ENCODE assay signal across 8 mouse cellular contexts in the genomic region with DNA sequence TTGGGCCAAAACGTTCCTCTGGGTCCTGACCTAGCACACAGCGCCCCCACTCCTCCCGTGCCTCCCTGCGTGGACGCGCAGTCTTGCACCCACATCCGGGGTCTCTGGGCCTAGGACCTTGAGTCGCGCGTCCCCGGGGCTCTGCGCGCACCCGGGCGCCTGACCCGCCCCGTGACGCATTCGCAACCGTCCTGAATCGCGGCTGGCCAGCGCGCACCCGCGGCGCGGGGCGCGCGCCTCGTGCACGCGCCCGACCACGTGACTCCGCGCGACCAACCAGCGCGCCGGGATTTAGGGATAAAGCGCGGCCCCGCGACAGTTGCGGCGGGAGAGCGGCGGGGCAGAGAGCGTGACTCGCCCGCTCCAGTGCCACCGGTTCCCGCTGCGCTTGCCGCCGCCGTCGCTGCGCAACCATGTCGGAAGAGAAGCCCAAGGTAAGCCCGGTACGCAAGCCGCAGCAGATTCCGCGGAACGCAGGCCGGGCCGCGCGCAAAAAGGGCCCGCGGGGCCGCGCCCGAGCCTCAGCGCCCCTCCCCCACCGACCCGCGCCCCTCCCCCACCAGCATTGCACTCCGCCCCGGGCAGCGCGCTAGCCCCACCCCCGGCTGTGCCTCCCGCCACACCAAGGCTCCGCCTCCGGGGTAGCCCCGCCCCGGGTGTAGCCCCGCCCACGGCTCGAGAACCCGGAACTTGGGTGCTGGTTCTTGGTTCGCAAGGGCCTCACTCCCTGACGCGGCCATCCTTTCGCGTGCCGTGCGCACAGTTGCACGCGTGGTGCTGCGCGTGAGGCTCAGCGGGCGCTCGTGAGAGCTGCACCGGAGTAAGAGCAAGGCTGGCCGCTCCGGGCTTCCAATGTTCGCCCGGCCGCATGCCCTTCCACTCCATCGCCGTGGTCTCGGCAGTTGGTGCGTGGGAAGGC. TPM values are rescaled to one million over a fixed set of nuclear protein-coding genes. Genes with fewer than 3 reads are reported as not detected.
DNase-seq lines count a peak whose midpoint lies in the region; ATAC-seq and TF ChIP-seq lines count a peak whose summit lies in the region.

Gene Sumo3 (plus strand): TSS at position 190 of the 919 bp plus-strand sequence.
Gene Gm49325 (plus strand): TSS at position 290 of the 919 bp plus-strand sequence.

- TF ChIP-seq CTCF in cortical plate, adult 2 months (IDR thresholded peaks at IDR 0.05; ENCODE audit: extremely low read depth, insufficient read depth, low read length): no peak

- H3K4me3 ChIP-seq in cortical plate, adult 2 months (ENCODE audit: insufficient read depth, low read length): peak within 1 kb of the TSS; percentile 93

- peak; percentile 71; the same call in 1 of the 2 replicates for TF ChIP-seq POLR2A in cortical plate, adult 2 months (IDR thresholded peaks at IDR 0.05; ENCODE audit: extremely low read depth, insufficient read depth, low read length)

- ATAC-seq in activated CD4-positive, CD25-positive, alpha-beta regulatory T cell, adult 4 months: peak; percentile 78
- peak; percentile 91 for ATAC-seq in megakaryocyte, adult 5-6 weeks (ENCODE audit: poor library complexity, severe bottlenecking)

- peak; percentile 94 to 96 for DNase-seq in gastrocnemius, adult 8-10 months (ENCODE audit: low spot score in 2 of 2)
- peak; percentile 97 for DNase-seq in induced T-regulatory cell, adult 2 months (ENCODE audit: low read depth)
- DNase-seq in left cerebral cortex, adult 8-10 months (ENCODE audit: low spot score in 2 of 2): peak; percentile 83 to 93
- DNase-seq in right cerebral cortex, adult 18-20 months: peak; percentile 95
- peak; percentile 96 for DNase-seq in urinary bladder, adult 2 months (ENCODE audit: low spot score)

- peaks cover 11% of the 10 kb centered on the region for H3K4me1 ChIP-seq in cortical plate, adult 2 months (ENCODE audit: control insufficient read depth, insufficient read depth, low read length)

- H3K27ac ChIP-seq in cortical plate, adult 2 months (ENCODE audit: insufficient read depth, low read length): peak within 1 kb of the TSS; percentile 97

RNA-seq across cellular contexts. Expression of gene Sumo3, which starts in this region (rescaled TPM):
- 10 to 100 TPM; 75.5 to 83.8 TPM for polyA plus RNA-seq in activated CD4-positive, CD25-positive, alpha-beta regulatory T cell, adult 4 months (2017; shearing (Covaris generic))
- polyA plus RNA-seq in cortical plate, adult 2 months (2012; rRNA removed): 270 and 272 TPM in 2 replicates
- 10 to 100 TPM; 38.7 to 59.9 (median 41.6) TPM for total RNA-seq in gastrocnemius, adult 8-10 months (2022)
- 100 to 1,000 TPM; 172 to 216 (median 192) TPM for total RNA-seq in left cerebral cortex, adult 8-10 months (2022)
- 22.1 and 22.7 TPM in 2 replicates for total RNA-seq in megakaryocyte, adult 5-6 weeks (2015)
- 118 and 137 TPM in 2 replicates for total RNA-seq in megakaryocyte, adult 5-6 weeks (2017)
- 294 and 318 TPM in 2 replicates for polyA plus RNA-seq in urinary bladder, adult 2 months (2012; rRNA removed)

RNA-seq across cellular contexts. Expression of gene Gm49325, which starts in this region (rescaled TPM):
- 1 to 10 TPM in 1 of 2 experiments, not detected in 1; 6.5 TPM for polyA plus RNA-seq in activated CD4-positive, CD25-positive, alpha-beta regulatory T cell, adult 4 months (2017; shearing (Covaris generic))
- 9.3 TPM in 1 of 2 replicates, not detected in the other for polyA plus RNA-seq in cortical plate, adult 2 months (2012; rRNA removed)
- total RNA-seq in gastrocnemius, adult 8-10 months (2022): 10 to 100 TPM in 2 of 4 experiments, 1 to 10 TPM in 2; 5.7 to 18.3 (median 11.6) TPM
- total RNA-seq in left cerebral cortex, adult 8-10 months (2022): 10 to 100 TPM; 17.1 to 31.9 (median 23.8) TPM
- not detected in 2 replicates for total RNA-seq in megakaryocyte, adult 5-6 weeks (2015)
- total RNA-seq in megakaryocyte, adult 5-6 weeks (2017): not detected in 2 replicates
- polyA plus RNA-seq in urinary bladder, adult 2 months (2012; rRNA removed): 0.89 and 23.6 TPM in 2 replicates

Comparison
In these comparisons a context has a peak if more than half of its experiments do, and no peak if none do; other contexts are left out.
1. Peak in every context shown above with its lines: DNase-seq, ATAC-seq, H3K4me3 ChIP-seq and H3K27ac ChIP-seq.
2. RNA of gene Gm49325 (total RNA-seq): 17.1 to 31.9 TPM in left cerebral cortex, adult 8-10 months and 5.7 to 18.3 TPM in gastrocnemius, adult 8-10 months; not detected in megakaryocyte, adult 5-6 weeks; every median in the first group is over 4 times any median in the second.